Mouse (Mus musculus) macrophage (primary cell): ENCODE results near the gene Cdk6. TPM values are rescaled to one million over a fixed set of nuclear protein-coding genes. Genes with fewer than 3 reads are reported as not detected.
"Not testable (repeated sequence)": the region's sequence is repeated elsewhere in the genome, so short reads cannot be mapped to it uniquely, and the experiment has no call there.

ENCODE experiments used
- H3K27ac ChIP-seq: fragments of 350-480 bp; formaldehyde crosslinking; 2 replicates; pipeline ENCODE4 v1.9.0; 2021
- H3K36me3 ChIP-seq: fragments of 350-480 bp; formaldehyde crosslinking; 2 replicates; pipeline ENCODE4 v1.9.0; 2021; ENCODE audit errors: inconsistent target
- H3K4me3 ChIP-seq: fragments of 350-480 bp; formaldehyde crosslinking; 2 replicates; pipeline ENCODE4 v1.9.0; 2021; ENCODE audit errors: inconsistent target
- H3K79me2 ChIP-seq: fragments of 350-480 bp; formaldehyde crosslinking; 2 replicates; pipeline ENCODE4 v1.9.0; 2021; ENCODE audit errors: inconsistent target
- WGBS: methylation state at CpG from one replicate; pipeline ENCODE4 v1.1.7; 2026; ENCODE audit warnings: inconsistent platforms; ENCODE audit not compliant: missing documents; 5-methylcytosine and 5-hydroxymethylcytosine counted together
- polyA plus RNA-seq: library from polyadenylated mRNA; stranded (reverse); fragments of 250-400 nt; gene quantifications from 3 replicates; pipeline ENCODE4 v1.2.4, GENCODE M21; 2018; ENCODE audit warnings: inconsistent platforms

Cdk6 gene
- polyA plus RNA-seq, 1 experiment from 2014 or later: 24.2 TPM

DNA sequence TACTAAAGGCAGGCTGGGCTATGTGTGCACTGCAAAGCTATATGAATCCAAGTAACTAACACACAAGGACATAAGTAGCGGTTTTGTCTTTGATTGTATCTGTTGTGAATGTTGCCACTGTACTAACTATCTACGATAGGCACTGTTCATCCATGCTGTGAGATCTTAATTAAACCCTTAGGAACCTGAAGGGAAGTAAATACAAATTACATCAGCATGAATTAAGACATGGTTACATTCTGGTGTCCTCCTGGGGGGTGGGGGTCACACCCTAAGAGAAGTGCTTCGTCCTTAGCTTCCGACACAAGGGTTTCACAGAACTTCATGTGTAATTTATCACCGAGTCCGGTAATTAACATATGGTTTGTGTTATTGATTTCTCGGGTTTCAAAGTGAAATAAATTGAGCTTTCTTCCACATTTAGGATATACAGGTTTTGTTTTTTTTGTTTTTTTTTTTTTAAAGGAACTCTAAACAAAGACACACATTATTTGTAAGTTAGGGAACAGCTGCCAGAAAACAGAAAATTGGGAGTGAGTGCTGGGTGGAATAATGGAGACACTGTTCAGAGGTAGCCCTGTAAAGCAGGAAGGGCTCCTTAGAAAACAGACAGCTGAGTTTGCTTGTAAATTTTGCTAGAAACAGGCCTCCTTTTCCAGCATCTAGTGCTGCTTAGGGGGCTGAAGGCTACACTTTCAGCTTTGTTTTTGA is 58.7 kb downstream of the Cdk6 start:
- H3K4me3 ChIP-seq: no peak overlapping the region
- H3K79me2 ChIP-seq: peaks cover 95% of the 10 kb centered on the region
- no peak overlapping the region for H3K27ac ChIP-seq
- no peaks in the 10 kb centered on the region for H3K36me3 ChIP-seq
- WGBS: 89% methylated on average over 5 of the region's 7 CpGs

DNA sequence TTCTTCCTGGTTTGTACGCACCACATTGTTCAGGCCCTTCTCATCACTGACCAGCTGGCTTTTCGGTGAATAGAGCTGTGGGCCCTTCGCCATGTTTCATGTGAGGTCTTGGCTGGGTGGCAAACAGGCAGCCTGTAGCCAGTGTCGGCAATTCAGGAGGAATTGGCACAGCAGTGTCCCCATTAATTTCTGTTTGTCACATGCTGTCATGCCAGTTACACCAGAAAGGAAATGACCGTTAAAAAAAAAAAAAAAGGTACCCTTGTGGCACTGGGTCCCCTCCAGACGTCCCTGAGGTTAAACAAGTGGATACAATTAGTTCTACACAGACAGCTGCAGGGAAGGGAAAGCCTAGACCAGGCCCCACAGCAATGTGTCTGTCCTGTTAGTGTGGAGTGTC is 63.8 kb downstream of the Cdk6 start:
- Histone ChIP-seq H3K27ac (no peak overlapping the region), H3K36me3 (no peaks in the 10 kb centered on the region), H3K4me3 (no peak overlapping the region), H3K79me2 (peaks cover 95% of the 10 kb centered on the region)
- WGBS: 31% methylated on average over 6 of the region's 6 CpGs

DNA sequence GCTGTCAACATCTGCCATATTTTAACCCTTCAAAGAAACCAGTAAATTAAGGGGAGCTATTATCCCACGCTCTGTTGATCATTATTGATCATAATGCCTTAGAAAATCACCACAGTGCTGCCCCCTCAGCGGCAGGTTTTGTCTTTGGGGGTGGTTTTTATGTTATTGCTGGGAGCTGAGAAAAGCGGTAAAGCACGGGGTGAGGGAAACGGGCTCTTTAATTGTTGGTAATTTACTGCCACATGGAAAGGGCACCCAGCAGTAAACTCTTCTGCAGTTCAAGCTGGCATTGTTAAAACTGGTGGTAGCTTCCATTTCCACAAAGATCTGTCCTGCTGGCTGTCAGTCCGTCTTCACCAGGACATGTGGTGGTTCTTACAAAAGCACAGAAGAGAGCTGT is 64.2 kb downstream of the Cdk6 start:
- WGBS: 55% methylated on average over 6 of the region's 6 CpGs
- no peak overlapping the region for H3K27ac ChIP-seq
- peaks cover 95% of the 10 kb centered on the region for H3K79me2 ChIP-seq
- no peaks in the 10 kb centered on the region for H3K36me3 ChIP-seq
- H3K4me3 ChIP-seq: no peak overlapping the region

DNA sequence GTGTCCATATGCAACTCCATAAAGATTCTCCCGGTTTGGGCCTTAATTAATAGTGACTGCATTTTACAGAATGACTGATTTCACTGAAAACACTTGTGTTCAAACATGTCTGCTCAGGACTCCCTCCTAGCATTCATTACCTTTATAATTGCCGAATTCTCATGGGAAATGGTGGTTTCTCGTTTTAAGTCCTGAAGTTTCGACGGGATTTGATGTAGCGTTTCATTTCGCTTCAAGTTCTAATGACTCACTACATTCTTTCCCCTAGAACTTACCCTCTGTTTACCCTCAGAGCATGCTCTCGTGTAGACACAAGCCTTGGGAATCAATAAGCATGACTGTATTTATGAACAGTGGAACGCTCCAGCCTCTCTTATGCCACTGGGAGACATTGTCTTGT is 66.6 kb downstream of the Cdk6 start:
- H3K27ac ChIP-seq: no peak overlapping the region
- no peak overlapping the region for H3K4me3 ChIP-seq
- H3K36me3 ChIP-seq: no peaks in the 10 kb centered on the region
- peaks cover 100% of the 10 kb centered on the region for H3K79me2 ChIP-seq
- 94% methylated on average over 9 of the region's 9 CpGs for WGBS

DNA sequence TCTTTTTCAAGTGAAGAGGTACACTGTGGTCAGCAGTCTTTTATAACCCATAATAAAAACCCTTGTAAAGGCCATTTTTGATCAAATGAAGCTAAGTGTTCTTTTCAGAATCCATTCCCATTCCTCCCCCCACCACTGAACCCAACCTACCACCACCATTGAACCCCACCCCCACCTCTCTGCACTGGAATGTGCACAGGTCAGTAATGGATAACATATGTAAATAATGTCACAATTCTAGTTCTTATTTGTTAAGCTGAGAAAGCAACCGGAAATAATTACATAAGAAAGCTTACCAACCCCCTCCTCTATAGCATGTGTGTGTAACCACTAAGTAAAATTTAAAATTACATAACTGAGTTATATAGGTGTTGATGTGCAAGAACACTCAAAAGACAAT is 76.9 kb downstream of the Cdk6 start:
- H3K79me2 ChIP-seq: peaks cover 62% of the 10 kb centered on the region
- not testable (repeated sequence) for H3K36me3 ChIP-seq, H3K27ac ChIP-seq, H3K4me3 ChIP-seq
- WGBS: 33% methylated on average over 1 of the region's 1 CpGs

DNA sequence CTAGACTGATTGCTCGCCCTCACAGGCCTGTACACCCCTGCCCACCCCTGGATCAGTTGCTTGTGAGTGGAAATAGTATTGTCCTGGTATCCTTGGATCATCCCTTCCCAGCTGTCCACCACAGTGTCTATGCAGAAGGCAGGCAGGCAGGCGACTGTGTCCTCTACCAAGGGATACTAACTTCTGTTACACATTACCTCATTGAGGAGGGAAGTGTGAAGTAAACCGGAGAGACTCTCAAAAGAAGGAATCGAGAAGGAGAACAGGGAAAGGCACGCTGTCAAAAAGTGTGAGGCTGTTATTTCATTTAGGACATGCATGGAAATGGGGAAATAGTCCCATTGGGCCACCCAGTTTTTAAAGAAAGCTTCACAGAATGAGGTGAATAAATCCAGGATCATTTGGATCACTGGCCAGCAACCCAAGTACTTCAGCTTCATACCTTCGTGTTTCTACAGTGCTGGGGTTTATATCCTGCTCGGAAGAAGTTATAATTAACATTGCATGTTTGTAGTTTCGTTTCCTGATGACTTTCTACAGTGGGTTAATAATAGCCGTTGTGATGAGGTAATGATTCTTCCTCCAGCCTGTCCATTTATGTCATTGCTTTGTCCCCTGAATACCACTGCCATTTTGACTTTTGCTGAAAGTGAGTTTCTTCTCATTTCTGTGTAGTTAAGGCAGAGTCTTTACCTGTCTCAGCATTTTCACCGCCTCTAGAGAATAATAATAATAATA is 79.0 kb downstream of the Cdk6 start:
- Histone ChIP-seq H3K27ac (peak overlapping the region; percentile 92), H3K79me2 (peaks cover 63% of the 10 kb centered on the region), H3K36me3 (no peaks in the 10 kb centered on the region), H3K4me3 (no peak overlapping the region)
- 20% methylated on average over 10 of the region's 10 CpGs for WGBS

DNA sequence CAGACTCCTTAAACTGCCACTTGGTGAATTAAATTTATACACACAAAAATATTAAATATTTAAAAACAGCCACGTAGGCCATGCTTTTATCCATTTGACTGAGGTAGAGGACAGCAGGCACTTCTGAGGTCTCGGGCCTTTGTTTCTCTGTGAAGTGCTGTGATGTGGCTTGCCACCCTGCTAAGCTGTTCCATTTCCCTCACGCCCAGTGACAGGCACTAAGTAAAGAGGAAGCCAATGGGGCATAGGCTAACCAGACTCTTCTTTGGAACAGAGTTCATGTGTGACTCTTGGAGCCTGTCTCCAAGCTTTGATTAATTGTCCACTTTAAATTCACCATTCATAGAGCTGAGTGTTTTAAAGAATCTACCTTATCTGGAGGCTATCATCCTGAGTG is 79.5 kb downstream of the Cdk6 start:
- WGBS: 66% methylated on average over 3 of the region's 3 CpGs
- peak overlapping the region; percentile 92 for H3K27ac ChIP-seq

DNA sequence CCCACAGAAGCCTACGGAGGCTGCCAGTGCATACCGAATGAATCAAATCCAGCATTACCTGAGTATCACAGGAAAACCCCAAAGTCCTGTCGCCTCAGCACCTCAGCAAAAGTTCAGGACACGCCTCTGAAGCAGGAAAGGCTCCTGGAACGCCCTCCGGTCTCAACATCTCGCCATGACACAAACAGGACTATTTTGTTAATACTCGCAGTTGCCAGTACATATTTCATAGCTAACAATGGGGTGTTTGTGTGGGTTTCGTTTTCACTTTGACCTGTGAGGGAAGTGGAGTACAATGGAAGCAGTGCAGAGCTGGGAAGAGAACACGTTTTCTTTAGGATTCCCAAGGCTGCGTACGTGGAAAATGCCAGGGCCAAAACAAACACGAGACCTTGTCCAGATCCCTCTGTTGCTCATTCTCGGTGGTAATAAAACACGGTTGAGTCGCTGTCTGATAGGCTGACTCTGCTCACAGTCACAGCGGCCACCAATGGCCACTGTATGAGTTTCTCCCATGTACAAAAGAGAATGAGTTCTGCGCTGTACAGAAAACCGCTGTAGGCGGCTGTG is 91.9 kb downstream of the Cdk6 start:
- Histone ChIP-seq H3K79me2 (peaks cover 50% of the 10 kb centered on the region), H3K27ac (0 out of 2 replicates have a peak overlapping the region, but pooled peaks have one; percentile 27)
- not testable (repeated sequence) for H3K36me3 ChIP-seq, H3K4me3 ChIP-seq
- WGBS: 61% methylated on average over 2 of the region's 20 CpGs

More for the DNA sequence above, 79.5 kb downstream of the Cdk6 start:
- H3K4me3 ChIP-seq: no peak overlapping the region
- no peaks in the 10 kb centered on the region for H3K36me3 ChIP-seq
- H3K79me2 ChIP-seq: peaks cover 59% of the 10 kb centered on the region

DNA sequence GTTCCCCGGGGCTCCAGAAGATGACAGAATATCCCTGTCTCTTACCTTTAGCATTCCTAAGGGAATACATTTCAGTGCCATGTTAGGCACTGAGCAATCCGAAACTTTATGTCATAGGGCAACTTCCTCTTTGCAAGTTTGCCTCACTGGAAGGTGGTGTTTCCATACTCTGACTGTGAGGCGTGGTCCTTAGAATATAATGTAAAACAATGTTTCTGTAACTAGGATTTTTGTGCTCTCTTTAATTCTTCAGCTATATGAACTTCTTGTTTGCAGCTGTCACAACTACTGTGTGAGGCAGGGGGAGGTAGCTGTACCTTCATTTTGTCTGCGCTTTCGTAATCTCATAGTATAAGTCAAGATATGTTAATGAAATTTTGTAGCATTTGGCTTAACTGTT is 92.8 kb downstream of the Cdk6 start:
- H3K79me2 ChIP-seq: peaks cover 50% of the 10 kb centered on the region
- not testable (repeated sequence) for H3K4me3 ChIP-seq, H3K27ac ChIP-seq, H3K36me3 ChIP-seq
- WGBS: 80% methylated on average over 1 of the region's 5 CpGs

DNA sequence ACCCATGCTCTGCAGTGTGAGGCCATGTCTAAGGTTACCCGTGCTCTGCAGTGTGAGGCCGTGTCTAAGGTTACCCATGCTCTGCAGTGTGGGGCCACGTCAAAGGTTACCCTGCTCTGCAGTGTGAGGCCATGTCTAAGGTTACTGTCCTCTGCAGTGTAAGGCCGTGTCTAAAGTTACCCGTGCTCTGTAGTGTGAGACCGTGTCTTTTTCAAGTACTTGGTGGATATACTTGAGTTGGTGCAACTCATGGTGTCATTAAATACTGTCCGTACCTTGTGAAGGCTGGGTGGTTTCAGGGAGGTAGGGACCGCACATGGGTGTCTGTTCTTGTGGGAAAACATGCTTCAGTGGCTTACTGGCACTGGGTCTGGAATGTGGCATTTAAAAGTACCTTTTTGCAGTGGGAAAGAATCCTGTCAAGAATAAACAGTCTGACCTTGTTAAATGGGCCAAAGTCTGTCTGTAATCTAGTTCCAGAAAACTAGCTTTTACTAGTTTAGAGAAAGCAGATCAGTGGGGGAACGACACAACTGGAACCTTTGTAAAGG is 97.2 kb downstream of the Cdk6 start:
- H3K36me3 ChIP-seq, H3K4me3 ChIP-seq, H3K27ac ChIP-seq: not testable (repeated sequence)
- peaks cover 46% of the 10 kb centered on the region for H3K79me2 ChIP-seq
- 89% methylated on average over 7 of the region's 9 CpGs for WGBS

DNA sequence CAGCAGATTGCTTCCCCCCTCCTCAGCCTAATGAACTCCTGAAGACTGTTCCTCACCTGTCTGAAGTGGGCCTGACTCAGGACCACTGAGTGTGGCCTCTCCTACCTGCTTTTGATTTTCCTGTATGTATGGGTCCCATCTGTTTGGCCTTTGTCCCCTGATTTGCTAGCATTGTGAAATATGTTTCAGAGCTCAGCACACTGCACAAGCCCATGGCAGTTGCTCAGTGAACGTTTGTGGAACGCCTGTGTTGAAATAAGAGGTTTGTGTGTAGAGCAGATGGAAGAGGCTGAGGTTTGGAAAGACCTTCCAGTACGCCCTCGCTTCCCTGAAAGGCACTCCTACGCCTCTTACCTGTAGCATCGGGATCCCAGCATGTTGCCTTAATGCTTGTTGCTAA is 98.1 kb downstream of the Cdk6 start:
- H3K4me3 ChIP-seq, H3K36me3 ChIP-seq, H3K27ac ChIP-seq: not testable (repeated sequence)
- peaks cover 46% of the 10 kb centered on the region for H3K79me2 ChIP-seq
- WGBS: 40% methylated on average over 6 of the region's 6 CpGs

DNA sequence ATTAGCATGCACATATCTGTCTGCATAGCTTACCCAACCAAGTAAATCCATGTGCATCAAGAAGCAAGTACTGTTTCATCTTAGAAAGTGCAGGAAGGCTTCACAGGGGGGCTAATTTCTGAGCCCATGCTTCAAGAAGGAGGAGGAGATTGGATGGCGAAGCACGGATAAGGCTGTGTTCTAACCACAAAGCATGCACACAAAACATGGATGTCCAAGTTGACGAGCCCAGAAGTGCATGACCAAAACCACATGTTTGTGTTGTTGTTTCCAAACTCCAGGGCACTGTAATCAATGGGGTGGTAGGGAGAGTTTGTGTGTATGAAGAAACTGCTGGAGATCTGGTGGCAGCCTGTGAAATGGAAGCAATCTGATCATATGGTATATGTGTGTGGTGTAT is 101.2 kb downstream of the Cdk6 start:
- no CpG with 5 or more reads among the region's 3 CpGs for WGBS
- H3K36me3 ChIP-seq, H3K4me3 ChIP-seq, H3K27ac ChIP-seq: not testable (repeated sequence)
- H3K79me2 ChIP-seq: peaks cover 26% of the 10 kb centered on the region

DNA sequence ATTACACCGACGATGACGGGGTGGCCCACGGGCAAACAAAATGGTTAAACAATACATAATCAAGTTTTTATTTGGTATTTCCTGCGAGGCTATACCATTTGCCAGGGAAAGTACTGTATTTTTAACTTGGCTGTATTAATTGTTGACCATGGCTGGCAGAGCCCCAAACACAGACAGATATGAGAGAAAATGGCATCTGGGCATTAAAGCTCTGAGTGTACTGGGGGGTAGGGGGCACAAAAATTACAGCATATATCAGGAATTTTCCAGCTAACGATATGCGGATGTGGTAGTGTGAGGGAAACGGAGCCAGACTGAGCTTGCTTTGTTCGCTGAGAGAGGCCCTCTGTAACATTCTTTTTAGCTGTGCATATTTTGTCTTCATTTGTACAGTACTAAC is 109.9 kb downstream of the Cdk6 start:
- WGBS: 97% methylated on average over 4 of the region's 9 CpGs
- H3K79me2 ChIP-seq: peaks cover 14% of the 10 kb centered on the region; the same call in 1 of the 2 replicates
- not testable (repeated sequence) for H3K4me3 ChIP-seq, H3K27ac ChIP-seq, H3K36me3 ChIP-seq

DNA sequence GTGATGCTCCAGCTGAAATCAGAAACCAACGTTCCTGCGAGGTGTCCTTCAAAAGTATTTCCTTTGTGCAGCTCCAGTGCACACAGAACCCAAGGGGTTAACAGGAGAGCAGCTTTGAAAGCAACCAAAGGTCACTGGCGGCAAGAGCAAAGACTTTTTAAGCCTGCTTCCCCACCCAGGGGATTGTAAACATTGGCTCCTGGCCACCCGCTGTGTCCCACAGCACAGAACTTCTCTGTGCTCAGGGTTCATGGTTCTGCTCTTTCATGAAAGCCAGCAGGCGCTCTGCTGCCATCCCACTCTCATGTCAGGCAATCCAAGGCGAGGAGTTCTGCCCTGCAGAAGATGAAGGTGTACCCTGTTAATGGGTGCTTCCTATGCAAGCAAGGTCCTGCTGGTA is 112.7 kb downstream of the Cdk6 start:
- not testable (repeated sequence) for H3K36me3 ChIP-seq, H3K27ac ChIP-seq, H3K4me3 ChIP-seq
- 88% methylated on average over 6 of the region's 6 CpGs for WGBS
- H3K79me2 ChIP-seq: peaks cover 14% of the 10 kb centered on the region; the same call in 1 of the 2 replicates

DNA sequence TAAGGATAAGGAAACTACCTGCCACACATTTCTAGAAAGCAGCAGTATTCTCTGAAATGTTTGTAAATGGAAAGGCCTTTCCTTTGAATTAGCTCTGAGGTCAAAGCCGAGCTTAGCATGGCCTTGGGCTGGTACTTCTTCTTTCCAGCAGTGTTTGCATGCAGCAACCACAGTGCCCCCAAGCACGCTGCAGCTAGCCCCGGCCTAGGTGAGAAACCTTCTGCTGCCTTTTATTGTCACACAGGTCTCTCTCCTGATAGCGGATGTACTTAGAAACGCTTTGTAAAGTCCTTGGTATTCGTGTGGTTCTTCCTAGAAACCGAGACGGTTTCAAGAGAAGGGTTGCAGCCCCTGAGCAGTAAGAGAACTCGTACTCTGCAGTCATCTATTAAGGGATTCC is 119.6 kb downstream of the Cdk6 start:
- peaks cover 54% of the 10 kb centered on the region for H3K79me2 ChIP-seq
- WGBS: 16% methylated on average over 9 of the region's 9 CpGs
- no peak overlapping the region for H3K4me3 ChIP-seq
- H3K36me3 ChIP-seq: no peaks in the 10 kb centered on the region
- H3K27ac ChIP-seq: peak overlapping the region; percentile 42
